Mouse (Mus musculus): ENCODE data around the gene Trp53. TPM values are rescaled to one million over a fixed set of nuclear protein-coding genes. Genes with fewer than 3 reads are reported as not detected.

Gene Trp53
- polyA plus RNA-seq, 1 experiment, result 22.1 TPM

DNA sequence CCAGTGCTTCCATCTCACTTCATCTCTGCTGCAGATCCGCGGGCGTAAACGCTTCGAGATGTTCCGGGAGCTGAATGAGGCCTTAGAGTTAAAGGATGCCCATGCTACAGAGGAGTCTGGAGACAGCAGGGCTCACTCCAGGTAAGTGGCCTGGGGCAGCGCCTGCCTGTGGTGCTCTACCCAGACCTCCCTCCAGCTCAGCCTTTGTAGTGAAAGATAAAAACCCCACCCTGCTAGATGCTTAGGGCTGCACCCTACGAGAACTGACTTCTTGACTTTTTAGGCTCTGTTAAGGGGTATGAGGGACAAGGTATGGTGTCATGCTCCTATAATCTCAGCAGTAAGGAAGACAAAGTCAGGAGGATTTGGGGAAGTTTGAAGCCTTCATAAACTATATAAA is 10.5 kb downstream of the Trp53 start:
- no peak overlapping the region for H3K4me3 ChIP-seq (ENCODE audit: control insufficient read depth, low read depth, low read length)
- H3K4me1 ChIP-seq (ENCODE audit: control insufficient read depth, insufficient read depth, low read length), result no peaks in the 10 kb centered on the region
- H3K27me3 ChIP-seq (ENCODE audit: control insufficient read depth, insufficient read depth, low read length), result no peaks in the 10 kb centered on the region
- H3K36me3 ChIP-seq (ENCODE audit: control insufficient read depth, insufficient read depth, low read length), result peaks cover 5% of the 10 kb centered on the region; the same call in 1 of the 2 replicates
- H3K27ac ChIP-seq (ENCODE audit: control insufficient read depth, insufficient read depth, low read depth, low read length), result no peak overlapping the region
- TF ChIP-seq POLR2A (IDR thresholded peaks at IDR 0.05; ENCODE audit: control insufficient read depth, low read depth, low read length) (no peak), CTCF (IDR thresholded peaks at IDR 0.05; ENCODE audit: control insufficient read depth, insufficient read depth, insufficient replicate concordance, low read depth, low read length) (no peak)

DNA sequence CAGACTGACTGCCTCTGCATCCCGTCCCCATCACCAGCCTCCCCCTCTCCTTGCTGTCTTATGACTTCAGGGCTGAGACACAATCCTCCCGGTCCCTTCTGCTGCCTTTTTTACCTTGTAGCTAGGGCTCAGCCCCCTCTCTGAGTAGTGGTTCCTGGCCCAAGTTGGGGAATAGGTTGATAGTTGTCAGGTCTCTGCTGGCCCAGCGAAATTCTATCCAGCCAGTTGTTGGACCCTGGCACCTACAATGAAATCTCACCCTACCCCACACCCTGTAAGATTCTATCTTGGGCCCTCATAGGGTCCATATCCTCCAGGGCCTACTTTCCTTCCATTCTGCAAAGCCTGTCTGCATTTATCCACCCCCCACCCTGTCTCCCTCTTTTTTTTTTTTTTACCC is 11.3 kb downstream of the Trp53 start:
- no peaks in the 10 kb centered on the region for H3K27me3 ChIP-seq (ENCODE audit: control insufficient read depth, insufficient read depth, low read length)
- TF ChIP-seq CTCF (IDR thresholded peaks at IDR 0.05; ENCODE audit: control insufficient read depth, insufficient read depth, insufficient replicate concordance, low read depth, low read length) (no peak), POLR2A (IDR thresholded peaks at IDR 0.05; ENCODE audit: control insufficient read depth, low read depth, low read length) (no peak)
- H3K4me3 ChIP-seq (ENCODE audit: control insufficient read depth, low read depth, low read length), result no peak overlapping the region
- H3K36me3 ChIP-seq (ENCODE audit: control insufficient read depth, insufficient read depth, low read length), result peaks cover 5% of the 10 kb centered on the region; the same call in 1 of the 2 replicates
- H3K27ac ChIP-seq (ENCODE audit: control insufficient read depth, insufficient read depth, low read depth, low read length), result no peak overlapping the region
- no peaks in the 10 kb centered on the region for H3K4me1 ChIP-seq (ENCODE audit: control insufficient read depth, insufficient read depth, low read length)

DNA sequence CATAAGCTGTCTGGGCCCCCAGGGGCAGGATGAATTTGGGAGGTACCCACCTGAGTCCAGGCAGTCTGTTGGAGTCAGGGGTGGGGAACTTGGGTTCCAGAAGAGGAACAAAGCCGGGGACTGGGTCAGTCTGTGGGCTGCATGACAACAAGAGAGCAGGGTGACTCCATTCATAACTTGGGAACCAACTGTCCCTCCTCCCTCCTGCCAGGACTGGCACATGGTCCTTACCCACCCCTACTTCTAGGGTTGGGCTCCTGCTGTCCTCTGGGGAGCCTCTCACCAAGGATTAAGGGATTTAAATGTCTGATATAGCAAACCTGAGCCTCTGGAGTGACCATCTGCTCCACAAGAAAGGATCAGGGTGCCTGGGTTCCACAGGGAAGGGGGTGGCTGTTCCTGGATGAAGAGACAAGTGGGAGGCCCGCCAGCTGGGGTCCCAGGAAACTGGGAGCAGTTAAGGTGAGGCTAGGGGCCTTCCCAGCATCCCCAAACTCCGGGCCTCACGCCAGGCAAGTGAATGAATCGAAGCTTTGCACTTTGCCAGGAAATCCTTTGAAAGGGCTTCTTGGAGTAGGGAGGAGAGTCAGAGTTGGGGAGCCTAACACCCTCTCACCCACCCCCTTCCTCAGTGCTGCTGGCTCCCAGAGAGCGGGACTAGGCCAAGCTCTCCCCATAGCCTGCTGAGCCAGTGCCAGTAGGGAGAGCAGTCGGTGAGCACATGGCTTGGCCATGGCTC is 11.9 kb downstream of the Trp53 start:
- TF ChIP-seq POLR2A (IDR thresholded peaks at IDR 0.05; ENCODE audit: control insufficient read depth, low read depth, low read length) (no peak), CTCF (IDR thresholded peaks at IDR 0.05; ENCODE audit: control insufficient read depth, insufficient read depth, insufficient replicate concordance, low read depth, low read length) (no peak)
- H3K4me3 ChIP-seq (ENCODE audit: control insufficient read depth, low read depth, low read length), result no peak overlapping the region
- no peaks in the 10 kb centered on the region for H3K4me1 ChIP-seq (ENCODE audit: control insufficient read depth, insufficient read depth, low read length)
- H3K27ac ChIP-seq (ENCODE audit: control insufficient read depth, insufficient read depth, low read depth, low read length), result no peak overlapping the region
- peaks cover 5% of the 10 kb centered on the region; the same call in 1 of the 2 replicates for H3K36me3 ChIP-seq (ENCODE audit: control insufficient read depth, insufficient read depth, low read length)
- no peaks in the 10 kb centered on the region for H3K27me3 ChIP-seq (ENCODE audit: control insufficient read depth, insufficient read depth, low read length)

DNA sequence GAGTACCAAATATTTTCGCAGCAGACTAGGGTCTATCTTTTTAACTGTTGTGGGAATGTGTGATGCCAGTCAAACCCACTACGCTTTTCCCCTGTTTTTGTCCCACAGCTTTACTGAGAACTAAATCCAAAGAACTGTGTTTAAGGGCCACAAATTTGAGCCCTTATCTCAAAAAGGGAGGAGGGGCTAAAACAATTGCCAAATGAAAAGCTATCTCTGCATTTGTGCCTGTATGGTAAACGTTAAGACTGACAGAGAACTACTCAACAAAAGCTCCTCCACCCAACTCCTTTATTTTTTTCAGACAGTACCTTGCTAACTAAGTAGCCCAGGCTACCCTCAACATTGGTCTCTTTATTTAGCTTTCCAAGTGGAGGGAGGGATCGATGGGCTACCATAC is 12.6 kb downstream of the Trp53 start:
- no peaks in the 10 kb centered on the region for H3K4me1 ChIP-seq (ENCODE audit: control insufficient read depth, insufficient read depth, low read length)
- peaks cover 4% of the 10 kb centered on the region; the same call in 1 of the 2 replicates for H3K36me3 ChIP-seq (ENCODE audit: control insufficient read depth, insufficient read depth, low read length)
- H3K4me3 ChIP-seq (ENCODE audit: control insufficient read depth, low read depth, low read length), result no peak overlapping the region
- H3K27me3 ChIP-seq (ENCODE audit: control insufficient read depth, insufficient read depth, low read length), result no peaks in the 10 kb centered on the region
- H3K27ac ChIP-seq (ENCODE audit: control insufficient read depth, insufficient read depth, low read depth, low read length), result no peak overlapping the region
- TF ChIP-seq CTCF (IDR thresholded peaks at IDR 0.05; ENCODE audit: control insufficient read depth, insufficient read depth, insufficient replicate concordance, low read depth, low read length), result no peak
- TF ChIP-seq POLR2A (IDR thresholded peaks at IDR 0.05; ENCODE audit: control insufficient read depth, low read depth, low read length), result no peak

DNA sequence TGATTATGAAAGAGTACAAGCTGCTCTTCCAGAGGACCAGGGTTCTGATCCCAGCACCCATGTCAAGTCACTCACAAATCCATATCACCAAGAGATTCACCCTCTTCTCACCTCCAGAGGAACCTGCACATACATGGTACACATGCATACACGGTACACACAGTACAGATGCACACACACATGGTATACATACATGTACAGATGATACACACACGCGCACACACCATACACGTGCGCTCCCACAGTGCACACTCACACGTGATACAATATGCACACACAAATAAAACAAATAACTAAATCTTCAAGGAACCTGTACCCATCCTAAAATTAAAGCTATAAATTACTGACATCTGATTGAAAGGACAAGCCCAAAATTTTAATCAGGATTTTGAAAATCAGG is 14.7 kb downstream of the Trp53 start:
- Histone ChIP-seq H3K4me1 (ENCODE audit: control insufficient read depth, insufficient read depth, low read length) (no peaks in the 10 kb centered on the region; the same call in 1 of the 2 replicates), H3K27ac (ENCODE audit: control insufficient read depth, insufficient read depth, low read depth, low read length) (no peak overlapping the region), H3K36me3 (ENCODE audit: control insufficient read depth, insufficient read depth, low read length) (no peaks in the 10 kb centered on the region; the same call in 1 of the 2 replicates), H3K4me3 (ENCODE audit: control insufficient read depth, low read depth, low read length) (no peak overlapping the region), H3K27me3 (ENCODE audit: control insufficient read depth, insufficient read depth, low read length) (no peaks in the 10 kb centered on the region)
- TF ChIP-seq CTCF (IDR thresholded peaks at IDR 0.05; ENCODE audit: control insufficient read depth, insufficient read depth, insufficient replicate concordance, low read depth, low read length) (no peak), POLR2A (IDR thresholded peaks at IDR 0.05; ENCODE audit: control insufficient read depth, low read depth, low read length) (no peak)

DNA sequence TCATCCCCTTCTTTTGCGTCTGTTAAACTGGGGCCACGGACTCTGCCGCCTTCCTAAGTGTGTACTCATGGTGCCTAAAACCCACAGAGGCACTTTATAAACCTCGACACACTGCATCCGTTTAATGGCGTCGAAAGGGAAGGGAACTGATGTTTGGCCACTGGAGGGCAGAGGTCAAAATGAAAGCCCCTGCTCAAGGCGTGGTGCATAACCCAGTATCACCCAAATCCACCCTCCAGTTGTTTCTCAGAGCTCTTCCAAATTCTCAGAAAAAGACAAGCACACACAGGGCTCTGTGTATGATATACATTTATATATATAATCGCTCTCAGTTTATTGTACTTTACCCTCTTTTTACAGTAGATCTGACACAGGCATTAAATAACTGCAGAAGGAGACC is 19.3 kb downstream of the Trp53 start:
- Histone ChIP-seq H3K27me3 (ENCODE audit: control insufficient read depth, insufficient read depth, low read length) (no peaks in the 10 kb centered on the region), H3K4me3 (ENCODE audit: control insufficient read depth, low read depth, low read length) (no peak overlapping the region), H3K36me3 (ENCODE audit: control insufficient read depth, insufficient read depth, low read length) (no peaks in the 10 kb centered on the region), H3K27ac (ENCODE audit: control insufficient read depth, insufficient read depth, low read depth, low read length) (no peak overlapping the region), H3K4me1 (ENCODE audit: control insufficient read depth, insufficient read depth, low read length) (peaks cover 5% of the 10 kb centered on the region)
- TF ChIP-seq CTCF (IDR thresholded peaks at IDR 0.05; ENCODE audit: control insufficient read depth, insufficient read depth, insufficient replicate concordance, low read depth, low read length) (no peak), POLR2A (IDR thresholded peaks at IDR 0.05; ENCODE audit: control insufficient read depth, low read depth, low read length) (no peak)

DNA sequence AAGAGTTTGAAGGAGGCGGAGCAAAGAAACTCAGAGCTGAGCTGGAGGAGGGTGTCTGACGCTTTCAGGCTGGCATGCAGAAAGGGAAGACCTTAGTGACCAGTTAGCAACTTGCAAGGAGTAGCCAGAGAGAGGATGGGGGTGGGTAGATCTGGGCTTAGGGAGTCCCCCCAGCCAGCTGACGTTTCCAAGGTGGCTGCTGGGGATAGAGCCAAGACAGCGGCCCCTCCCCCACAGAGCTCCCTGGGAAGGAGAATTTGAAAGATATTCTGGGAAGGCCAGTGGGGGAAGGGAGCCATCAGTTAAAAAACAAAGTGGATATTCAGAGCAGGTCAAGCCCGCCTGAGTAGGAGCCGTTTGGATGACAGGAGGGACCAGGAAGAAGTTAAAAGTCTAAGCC is 19.9 kb downstream of the Trp53 start:
- H3K4me3 ChIP-seq (ENCODE audit: control insufficient read depth, low read depth, low read length), result no peak overlapping the region
- no peak for TF ChIP-seq POLR2A (IDR thresholded peaks at IDR 0.05; ENCODE audit: control insufficient read depth, low read depth, low read length)
- no peak for TF ChIP-seq CTCF (IDR thresholded peaks at IDR 0.05; ENCODE audit: control insufficient read depth, insufficient read depth, insufficient replicate concordance, low read depth, low read length)

More for the DNA sequence above, 19.9 kb downstream of the Trp53 start:
- Histone ChIP-seq H3K36me3 (ENCODE audit: control insufficient read depth, insufficient read depth, low read length) (no peaks in the 10 kb centered on the region), H3K27me3 (ENCODE audit: control insufficient read depth, insufficient read depth, low read length) (no peaks in the 10 kb centered on the region), H3K4me1 (ENCODE audit: control insufficient read depth, insufficient read depth, low read length) (peaks cover 12% of the 10 kb centered on the region), H3K27ac (ENCODE audit: control insufficient read depth, insufficient read depth, low read depth, low read length) (no peak overlapping the region; the same call in 1 of the 2 replicates)

All from testis, adult 2 months (tissue).